Mouse (Mus musculus) T-cell, adult 2 months (primary cell): ENCODE results near the gene N4bp3.

Experiments used
- DNase-seq: peaks from one replicate; pipeline ENCODE4 v3.0.0; 2022; ENCODE audit warnings: low spot score

Gene N4bp3

GRCm38 (mm10) chr11:51597553-51597952, 53.1 kb downstream of the N4bp3 start:
- DNase-seq, result no peak

DNA sequence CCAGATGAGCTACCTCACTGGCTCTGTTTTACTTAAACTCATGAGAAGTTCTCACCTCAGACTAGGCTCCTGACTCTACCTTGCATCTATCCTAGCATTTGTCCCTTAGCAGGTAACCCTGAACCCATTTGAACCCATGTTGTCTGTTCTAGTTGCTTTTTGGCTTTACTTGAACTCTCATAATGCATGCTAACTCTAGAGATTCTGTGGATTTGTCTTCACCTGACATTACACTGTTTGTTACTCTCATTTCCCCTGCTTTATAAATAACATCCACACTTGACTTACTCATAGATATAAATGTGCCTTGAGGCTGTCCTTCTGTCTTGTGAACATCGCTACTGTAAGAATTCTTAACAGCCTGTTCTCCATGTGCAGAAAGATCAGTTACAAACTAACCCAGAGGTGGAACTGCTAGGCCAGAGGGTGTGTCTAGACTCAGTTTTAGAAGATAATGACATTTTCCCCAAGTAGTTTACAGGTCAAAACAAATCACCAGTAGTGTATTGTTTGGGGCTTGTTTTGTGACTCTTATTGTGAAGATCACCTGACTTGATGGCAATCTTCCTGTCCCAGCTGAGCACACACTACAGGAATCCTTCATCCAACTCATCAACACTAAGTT, 55.1 kb downstream of the N4bp3 start:
- DNase-seq, result no peak

- DNase-seq, result no peak
These were observed 55.8 kb downstream of the N4bp3 start for GRCm38 (mm10) chr11:51594715-51595350.

GRCm38 (mm10) chr11:51593849-51594248, 56.8 kb downstream of the N4bp3 start:
- no peak for DNase-seq

DNA sequence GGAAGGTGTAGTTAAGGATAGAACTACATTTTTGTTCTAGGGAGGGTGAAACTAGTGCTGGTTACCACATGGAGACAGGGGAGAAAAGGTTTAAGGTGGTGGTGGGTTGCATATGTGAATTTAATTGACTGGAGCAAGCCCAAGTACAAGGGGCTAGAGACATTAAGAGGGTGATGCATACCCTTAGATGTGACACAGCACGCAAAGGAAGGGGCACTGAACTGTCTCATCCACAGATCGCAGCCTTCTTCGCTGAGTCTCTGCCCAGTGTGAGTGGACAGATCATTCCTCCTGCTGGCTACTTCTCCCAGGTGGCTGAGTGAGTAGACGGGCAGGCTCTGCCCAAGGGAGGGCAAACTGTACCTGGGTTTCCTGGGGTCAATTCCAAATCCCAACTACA, 57.3 kb downstream of the N4bp3 start:
- no peak for DNase-seq
